13 mouse cellular contexts compared by ENCODE assay signal in the genomic region with DNA sequence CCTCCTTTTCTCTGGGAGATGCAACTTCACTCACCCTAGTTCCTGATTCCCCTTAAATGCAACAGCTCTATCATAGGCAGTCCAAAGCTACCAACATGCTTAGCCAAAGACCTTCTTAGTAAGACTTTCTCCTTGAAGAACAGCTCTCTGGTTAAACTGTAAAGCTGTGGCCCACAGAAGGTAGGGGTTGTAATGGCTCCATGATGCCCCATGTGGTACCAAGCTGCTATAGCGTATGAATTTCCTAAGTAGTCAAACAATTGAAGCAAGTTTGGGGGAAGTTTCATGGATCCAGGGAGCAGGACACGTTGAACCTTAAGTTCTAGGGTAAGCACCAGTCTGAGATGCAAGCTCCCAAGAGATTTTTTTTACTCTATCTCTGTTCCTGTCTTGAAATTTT.
A peak's percentile ranks its signal among the peaks of the same experiment; 100 is the strongest.
DNase-seq lines count a peak whose midpoint lies in the region; ATAC-seq and TF ChIP-seq lines count a peak whose summit lies in the region.
"Had no signal": no experiment of that assay in that cellular context is flagged by ENCODE, and none has a peak within 500 bp of the region (broad histone marks: within the 10 kb centered on the region; RNA-seq: fewer than 3 reads in every experiment).

No protein-coding gene starts in this region.

- H3K36me3 ChIP-seq in stomach, postnatal 0 days (ENCODE audit: control insufficient read depth, insufficient read depth, low read length): no peaks in the 10 kb centered on the region
- H3K36me3 ChIP-seq: embryonic facial prominence, embryonic 12.5 days; forebrain, embryonic 12.5 days; heart, embryonic 10.5 days; stomach, embryonic 15.5 days had no signal

- no peaks in the 10 kb centered on the region for H3K4me1 ChIP-seq in stomach, postnatal 0 days (replicated peaks; ENCODE audit: control insufficient read depth, insufficient read depth)
- H3K4me1 ChIP-seq: embryonic facial prominence, embryonic 12.5 days; forebrain, embryonic 12.5 days; heart, embryonic 10.5 days; stomach, embryonic 15.5 days had no signal

- no peak overlapping the region for H3K4me2 ChIP-seq in stomach, postnatal 0 days (replicated peaks; ENCODE audit: low read depth)
- H3K4me2 ChIP-seq: embryonic facial prominence, embryonic 12.5 days; forebrain, embryonic 12.5 days; stomach, embryonic 15.5 days had no signal

- H3K4me3 ChIP-seq in stomach, postnatal 0 days (ENCODE audit: low read depth, low read length): no peak overlapping the region
- H3K4me3 ChIP-seq: embryonic facial prominence, embryonic 12.5 days; forebrain, embryonic 12.5 days; heart, embryonic 10.5 days; stomach, embryonic 15.5 days had no signal

- H3K27ac ChIP-seq in stomach, postnatal 0 days (replicated peaks): no peak overlapping the region
- H3K27ac ChIP-seq: embryonic facial prominence, embryonic 12.5 days; forebrain, embryonic 12.5 days; heart, embryonic 10.5 days; stomach, embryonic 15.5 days had no signal

- H3K27me3 ChIP-seq in stomach, postnatal 0 days (ENCODE audit: control insufficient read depth, insufficient read depth, low read length): no peaks in the 10 kb centered on the region; the same call in 1 of the 2 replicates

- H3K9ac ChIP-seq in stomach, postnatal 0 days (ENCODE audit: low read length): no peak overlapping the region
- H3K9ac ChIP-seq: embryonic facial prominence, embryonic 12.5 days; forebrain, embryonic 12.5 days; stomach, embryonic 15.5 days had no signal

- DNase-seq in kidney, adult 11 months: peak; percentile 4
- no peak for DNase-seq in kidney, postnatal 14 days
- DNase-seq in lung, postnatal 4 days: peak; percentile 2 to 18
- no peak for DNase-seq in lung, adult 18-20 months
- DNase-seq in brain, adult 2 months (ENCODE audit: low read depth, low spot score): peak; percentile 24
- no peak for DNase-seq in stomach, postnatal 0 days (ENCODE audit: low spot score)
- no peak for DNase-seq in layer of hippocampus, postnatal 10 days (ENCODE audit: low spot score in 2 of 2)
- DNase-seq: cerebellum, adult 8-10 months had no signal

- no peak for ATAC-seq in stomach, postnatal 0 days (ENCODE audit: low FRiP score, low TSS enrichment)
- ATAC-seq: activated CD4-positive, CD25-positive, alpha-beta regulatory T cell, adult 4 months had no signal

- peak; percentile 64 for TF ChIP-seq CTCF in stomach, postnatal 0 days (IDR thresholded peaks at IDR 0.05; ENCODE audit: low read depth)

- TF ChIP-seq EP300 in stomach, postnatal 0 days (optimal IDR thresholded peaks at IDR 0.05): no peak

- WGBS in stomach, postnatal 0 days: 53% methylated on average over 2 of the region's 2 CpGs

- H3K9me3 ChIP-seq in stomach, postnatal 0 days (ENCODE audit: control insufficient read depth, low read length): no peaks in the 10 kb centered on the region
- H3K9me3 ChIP-seq: embryonic facial prominence, embryonic 12.5 days; forebrain, embryonic 12.5 days; heart, embryonic 10.5 days; stomach, embryonic 15.5 days had no signal

Comparison
In these comparisons a context has a peak if more than half of its experiments do, and no peak if none do; other contexts are left out.
1. DNase-seq: peak in kidney, adult 11 months (single experiment), lung, postnatal 4 days (2 of 2) and brain, adult 2 months (single experiment); none in kidney, postnatal 14 days (single experiment), lung, adult 18-20 months (0 of 2), stomach, postnatal 0 days (single experiment) and layer of hippocampus, postnatal 10 days (0 of 2).